Mouse (Mus musculus) retina, adult 2 months (tissue): ENCODE measurements around the gene Ube2f.

Source experiments
- DNase-seq: peaks from one replicate; pipeline ENCODE4 v3.0.0-alpha.2; 2012; ENCODE audit warnings: low read depth, low spot score

Ube2f gene

GRCm38 (mm10) chr1:91249564-91250414 is at the start of gene Ube2f:
Gene Ube2f (plus strand): TSS chr1:91250304.
- peak; percentile 92 for DNase-seq

GRCm38 (mm10) chr1:91201122-91201521 is 49.0 kb upstream of the Ube2f start:
- DNase-seq = no peak

GRCm38 (mm10) chr1:91204221-91204765 is 45.8 kb upstream of the Ube2f start:
- no peak for DNase-seq

GRCm38 (mm10) chr1:91205651-91206050 is 44.5 kb upstream of the Ube2f start:
- no peak for DNase-seq

- DNase-seq = no peak
Observed at GRCm38 (mm10) chr1:91206336-91206735, 43.8 kb upstream of the Ube2f start.

- DNase-seq = no peak
Observed at GRCm38 (mm10) chr1:91206873-91207272, 43.2 kb upstream of the Ube2f start.

- no peak for DNase-seq
Observed at GRCm38 (mm10) chr1:91207334-91208074, 42.6 kb upstream of the Ube2f start.

GRCm38 (mm10) chr1:91209343-91209742 is 40.8 kb upstream of the Ube2f start:
- DNase-seq = no peak

- no peak for DNase-seq
Observed at GRCm38 (mm10) chr1:91209785-91210184, 40.3 kb upstream of the Ube2f start.

GRCm38 (mm10) chr1:91211099-91211498 is 39.0 kb upstream of the Ube2f start:
- DNase-seq = no peak

- DNase-seq = no peak
Observed at GRCm38 (mm10) chr1:91211591-91212008, 38.5 kb upstream of the Ube2f start.

- DNase-seq = no peak
Observed at GRCm38 (mm10) chr1:91215264-91215663, 34.8 kb upstream of the Ube2f start.

GRCm38 (mm10) chr1:91215981-91216380 is 34.1 kb upstream of the Ube2f start:
- no peak for DNase-seq

GRCm38 (mm10) chr1:91216504-91217267 is 33.4 kb upstream of the Ube2f start:
- no peak for DNase-seq

GRCm38 (mm10) chr1:91219641-91220321 is 30.3 kb upstream of the Ube2f start:
- DNase-seq = no peak

- DNase-seq = no peak
Observed at GRCm38 (mm10) chr1:91220322-91220672, 29.8 kb upstream of the Ube2f start.

GRCm38 (mm10) chr1:91226562-91226961 is 23.5 kb upstream of the Ube2f start:
- no peak for DNase-seq

- no peak for DNase-seq
Observed at GRCm38 (mm10) chr1:91227381-91228054, 22.6 kb upstream of the Ube2f start.

GRCm38 (mm10) chr1:91231142-91231541 is 19.0 kb upstream of the Ube2f start:
- DNase-seq = no peak

GRCm38 (mm10) chr1:91231896-91232295 is 18.2 kb upstream of the Ube2f start:
- no peak for DNase-seq

GRCm38 (mm10) chr1:91235395-91235794 is 14.7 kb upstream of the Ube2f start:
- no peak for DNase-seq
